Mouse (Mus musculus): ENCODE measurements around the gene Cgnl1. TPM values are rescaled to one million over a fixed set of nuclear protein-coding genes. Genes with fewer than 3 reads are reported as not detected.

The Cgnl1 gene
- polyA plus RNA-seq, 1 experiment from 2014 or later, result 2.3 TPM

DNA sequence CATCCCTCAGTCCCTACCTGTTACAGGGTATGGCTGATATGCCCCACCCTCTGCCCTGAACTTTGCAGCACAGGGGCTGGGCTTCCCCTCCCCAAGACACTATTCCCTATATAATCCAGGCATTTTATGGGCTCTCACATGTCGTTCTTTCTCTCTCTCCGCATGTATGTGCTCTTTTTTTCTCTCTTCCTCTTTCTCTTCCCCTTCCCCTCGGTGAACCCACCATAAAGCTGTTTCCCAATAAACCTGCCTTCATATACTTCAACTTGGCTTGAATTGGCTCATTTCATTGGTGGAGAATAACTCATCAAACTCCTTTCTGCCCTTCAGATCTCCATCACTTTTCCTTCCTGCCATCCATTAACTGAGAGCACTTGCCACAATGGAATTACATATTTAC, 76.3 kb downstream of the Cgnl1 start:
- Histone ChIP-seq H3K9ac (ENCODE audit: low read length) (no peak overlapping the region), H3K4me3 (ENCODE audit: low read depth, low read length) (no peak overlapping the region), H3K4me2 (ENCODE audit: low read length) (no peak overlapping the region), H3K9me3 (replicated peaks; ENCODE audit: control insufficient read depth, low read length) (no peaks in the 10 kb centered on the region), H3K36me3 (ENCODE audit: control insufficient read depth, insufficient read depth, low read length) (no peaks in the 10 kb centered on the region), H3K27me3 (replicated peaks; ENCODE audit: control insufficient read depth, insufficient read depth, low read length) (no peaks in the 10 kb centered on the region), H3K27ac (ENCODE audit: low read depth, low read length) (no peak overlapping the region), H3K4me1 (ENCODE audit: control insufficient read depth, insufficient read depth, low read length) (no peaks in the 10 kb centered on the region)
- ATAC-seq (no peak), DNase-seq (ENCODE audit: low spot score) (no peak)
- 94% methylated on average over 3 of the region's 3 CpGs for WGBS

DNA sequence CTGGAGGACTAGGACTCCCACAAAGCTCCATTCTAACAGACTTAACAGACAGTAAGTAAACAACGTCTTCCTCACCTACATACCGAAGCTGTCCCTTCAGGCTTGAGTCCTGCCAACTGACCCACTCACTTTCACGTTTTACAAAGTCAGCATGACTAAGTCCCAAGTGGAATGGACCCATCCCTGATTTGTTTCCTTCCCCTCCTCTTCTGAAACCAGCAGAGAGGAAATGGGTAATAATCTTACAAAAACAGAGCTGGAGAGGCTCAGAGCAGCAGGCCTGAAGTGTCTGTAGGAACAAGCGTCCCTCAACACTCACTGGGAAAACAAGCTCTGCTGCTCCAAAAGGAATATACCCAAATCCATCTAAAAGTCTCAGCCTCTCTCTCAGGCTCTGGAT, 77.2 kb downstream of the Cgnl1 start:
- Histone ChIP-seq H3K9me3 (replicated peaks; ENCODE audit: control insufficient read depth, low read length) (no peaks in the 10 kb centered on the region), H3K4me2 (ENCODE audit: low read length) (no peak overlapping the region), H3K27me3 (replicated peaks; ENCODE audit: control insufficient read depth, insufficient read depth, low read length) (no peaks in the 10 kb centered on the region), H3K9ac (ENCODE audit: low read length) (no peak overlapping the region), H3K27ac (ENCODE audit: low read depth, low read length) (no peak overlapping the region), H3K36me3 (ENCODE audit: control insufficient read depth, insufficient read depth, low read length) (no peaks in the 10 kb centered on the region), H3K4me1 (ENCODE audit: control insufficient read depth, insufficient read depth, low read length) (no peaks in the 10 kb centered on the region), H3K4me3 (ENCODE audit: low read depth, low read length) (no peak overlapping the region)
- ATAC-seq (no peak), DNase-seq (ENCODE audit: low spot score) (no peak)
- WGBS, result 76% methylated on average over 4 of the region's 4 CpGs

DNA sequence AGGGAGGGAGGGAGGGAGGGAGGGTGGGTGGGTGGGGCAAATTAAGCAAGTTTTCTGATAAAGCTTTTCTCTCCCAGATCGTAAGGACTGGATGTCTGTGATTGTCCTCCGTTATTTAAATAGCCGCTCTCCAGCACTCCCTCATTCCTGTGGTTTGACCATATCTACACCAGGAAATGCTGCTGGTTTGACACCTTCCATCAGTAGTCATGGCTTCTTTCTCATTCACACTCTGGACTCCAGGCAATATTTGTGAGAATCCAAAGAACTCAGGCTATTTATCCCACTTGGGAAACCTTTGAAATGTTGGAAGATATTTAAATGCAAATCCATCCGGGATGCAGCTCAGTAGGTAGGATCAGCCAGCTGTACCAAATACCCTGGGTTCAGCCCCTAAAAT, 77.6 kb downstream of the Cgnl1 start:
- Histone ChIP-seq H3K4me1 (ENCODE audit: control insufficient read depth, insufficient read depth, low read length) (no peaks in the 10 kb centered on the region), H3K27me3 (replicated peaks; ENCODE audit: control insufficient read depth, insufficient read depth, low read length) (no peaks in the 10 kb centered on the region), H3K9ac (ENCODE audit: low read length) (no peak overlapping the region), H3K36me3 (ENCODE audit: control insufficient read depth, insufficient read depth, low read length) (no peaks in the 10 kb centered on the region), H3K9me3 (replicated peaks; ENCODE audit: control insufficient read depth, low read length) (no peaks in the 10 kb centered on the region), H3K4me3 (ENCODE audit: low read depth, low read length) (no peak overlapping the region), H3K27ac (ENCODE audit: low read depth, low read length) (no peak overlapping the region), H3K4me2 (ENCODE audit: low read length) (no peak overlapping the region)
- no peak for DNase-seq (ENCODE audit: low spot score)
- WGBS, result 53% methylated on average over 4 of the region's 4 CpGs
- ATAC-seq, result no peak

DNA sequence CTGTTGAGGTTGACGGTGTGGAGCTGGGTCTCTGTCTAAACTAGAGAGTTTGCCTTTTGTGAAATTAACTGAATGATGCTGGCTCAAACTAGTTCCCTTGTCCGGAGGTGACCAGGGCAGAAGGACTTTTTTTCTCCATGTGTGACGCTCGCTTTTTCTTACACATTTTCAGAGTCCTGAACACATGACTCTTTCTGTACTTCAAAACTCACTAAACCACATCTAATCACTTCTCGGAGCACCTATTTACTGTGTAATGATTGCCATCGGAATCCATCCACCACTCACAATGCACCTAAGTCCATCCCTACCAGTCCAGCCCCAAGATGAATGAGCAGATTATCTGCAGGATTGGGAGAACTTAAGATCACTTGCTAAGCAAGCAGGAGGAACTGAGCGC, 79.2 kb downstream of the Cgnl1 start:
- H3K9me3 ChIP-seq (replicated peaks; ENCODE audit: control insufficient read depth, low read length), result no peaks in the 10 kb centered on the region
- no peaks in the 10 kb centered on the region for H3K36me3 ChIP-seq (ENCODE audit: control insufficient read depth, insufficient read depth, low read length)
- H3K27me3 ChIP-seq (replicated peaks; ENCODE audit: control insufficient read depth, insufficient read depth, low read length), result no peaks in the 10 kb centered on the region
- 73% methylated on average over 7 of the region's 7 CpGs for WGBS
- no peaks in the 10 kb centered on the region for H3K4me1 ChIP-seq (ENCODE audit: control insufficient read depth, insufficient read depth, low read length)
- no peak for ATAC-seq
- no peak overlapping the region for H3K27ac ChIP-seq (ENCODE audit: low read depth, low read length)
- no peak overlapping the region for H3K4me3 ChIP-seq (ENCODE audit: low read depth, low read length)
- H3K9ac ChIP-seq (ENCODE audit: low read length), result no peak overlapping the region
- no peak for DNase-seq (ENCODE audit: low spot score)
- H3K4me2 ChIP-seq (ENCODE audit: low read length), result no peak overlapping the region

DNA sequence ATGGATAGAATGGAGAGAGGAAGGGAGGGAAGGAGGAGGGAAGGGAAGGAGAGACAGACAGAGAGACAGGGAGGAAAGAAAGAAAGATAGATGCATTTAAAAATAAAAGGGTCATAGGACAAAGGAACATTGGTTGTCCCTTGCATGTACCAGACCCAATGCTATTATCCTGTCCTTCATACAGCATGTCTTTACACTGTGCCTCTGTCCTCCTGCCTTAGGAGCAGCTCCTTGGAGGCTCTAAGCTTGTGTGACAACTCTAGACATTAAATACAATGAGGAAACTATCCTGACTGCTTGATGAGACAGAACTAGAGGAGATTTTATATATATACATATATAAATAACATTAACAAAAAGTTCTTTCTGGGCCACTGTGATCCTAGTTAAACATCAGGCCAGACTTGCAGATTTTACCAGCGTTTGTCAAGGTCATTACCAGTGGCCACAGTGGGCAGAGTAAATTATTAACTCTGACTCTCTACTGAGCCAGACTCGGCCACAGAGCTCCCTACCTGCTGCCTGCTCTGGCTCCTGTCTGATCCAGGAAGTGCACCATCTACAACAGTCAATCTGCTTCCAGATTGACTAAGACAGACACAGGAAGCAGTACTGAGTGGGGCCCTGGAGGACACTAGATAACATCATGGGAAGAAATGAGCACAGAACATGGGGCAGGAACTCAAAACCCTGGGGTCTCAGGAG, 81.9 kb downstream of the Cgnl1 start:
- WGBS, result 84% methylated on average over 2 of the region's 2 CpGs
- H3K4me2 ChIP-seq (ENCODE audit: low read length), result no peak overlapping the region
- no peak overlapping the region for H3K27ac ChIP-seq (ENCODE audit: low read depth, low read length)
- no peaks in the 10 kb centered on the region for H3K27me3 ChIP-seq (replicated peaks; ENCODE audit: control insufficient read depth, insufficient read depth, low read length)
- no peaks in the 10 kb centered on the region for H3K9me3 ChIP-seq (replicated peaks; ENCODE audit: control insufficient read depth, low read length)
- H3K4me1 ChIP-seq (ENCODE audit: control insufficient read depth, insufficient read depth, low read length), result no peaks in the 10 kb centered on the region
- H3K9ac ChIP-seq (ENCODE audit: low read length), result no peak overlapping the region
- H3K4me3 ChIP-seq (ENCODE audit: low read depth, low read length), result no peak overlapping the region
- H3K36me3 ChIP-seq (ENCODE audit: control insufficient read depth, insufficient read depth, low read length), result no peaks in the 10 kb centered on the region
- ATAC-seq, result no peak
- no peak for DNase-seq (ENCODE audit: low spot score)

DNA sequence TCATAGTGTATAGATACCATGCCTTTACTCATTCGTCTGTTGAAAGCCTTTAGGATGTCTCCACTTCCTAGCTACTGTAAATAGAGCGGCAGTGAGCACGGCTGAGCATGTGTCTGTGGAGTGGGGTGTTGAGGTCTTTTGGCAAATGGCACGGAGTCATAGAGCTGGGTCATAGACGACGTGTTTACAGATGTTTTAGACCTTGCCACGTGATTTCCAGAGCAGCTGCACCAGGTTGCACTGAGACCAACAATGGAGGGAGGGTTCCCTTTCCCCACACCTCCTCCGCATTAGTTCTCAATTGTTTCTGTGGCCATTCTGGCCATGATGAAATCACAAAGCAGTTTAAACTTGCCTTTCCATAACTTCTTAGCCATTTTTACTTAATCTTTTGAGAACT, 84.9 kb downstream of the Cgnl1 start:
- H3K27me3 ChIP-seq (replicated peaks; ENCODE audit: control insufficient read depth, insufficient read depth, low read length), result no peaks in the 10 kb centered on the region
- no peak overlapping the region for H3K27ac ChIP-seq (ENCODE audit: low read depth, low read length)
- no peak overlapping the region for H3K4me2 ChIP-seq (ENCODE audit: low read length)
- 85% methylated on average over 8 of the region's 8 CpGs for WGBS
- DNase-seq (ENCODE audit: low spot score) (no peak), ATAC-seq (no peak)
- no peaks in the 10 kb centered on the region for H3K36me3 ChIP-seq (ENCODE audit: control insufficient read depth, insufficient read depth, low read length)
- H3K9ac ChIP-seq (ENCODE audit: low read length), result no peak overlapping the region
- H3K4me3 ChIP-seq (ENCODE audit: low read depth, low read length), result no peak overlapping the region
- no peaks in the 10 kb centered on the region for H3K4me1 ChIP-seq (ENCODE audit: control insufficient read depth, insufficient read depth, low read length)
- H3K9me3 ChIP-seq (replicated peaks; ENCODE audit: control insufficient read depth, low read length), result no peaks in the 10 kb centered on the region

DNA sequence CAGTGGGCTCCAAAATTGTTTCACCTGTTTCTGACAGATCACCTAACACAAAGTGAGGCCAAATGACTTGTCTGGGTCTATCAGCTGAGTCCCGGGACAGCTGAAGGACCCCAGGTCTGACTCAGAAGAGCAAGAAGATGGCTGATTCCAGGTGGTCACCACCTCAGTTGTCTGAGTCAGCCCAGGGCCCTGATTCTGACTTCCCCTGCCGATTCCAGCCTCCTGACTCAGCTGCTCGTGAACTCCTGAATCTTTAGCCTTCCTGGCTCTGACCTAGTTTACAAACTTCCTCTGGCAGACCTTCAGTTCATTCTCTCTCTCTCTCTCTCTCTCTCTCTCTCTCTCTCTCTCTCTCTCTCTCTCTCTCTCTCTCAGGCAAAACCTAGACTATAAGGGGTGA, 86.6 kb downstream of the Cgnl1 start:
- no peak overlapping the region for H3K9ac ChIP-seq (ENCODE audit: low read length)
- ATAC-seq (no peak), DNase-seq (ENCODE audit: low spot score) (no peak)
- no peak overlapping the region for H3K27ac ChIP-seq (ENCODE audit: low read depth, low read length)
- H3K4me3 ChIP-seq (ENCODE audit: low read depth, low read length), result no peak overlapping the region
- no peaks in the 10 kb centered on the region for H3K36me3 ChIP-seq (ENCODE audit: control insufficient read depth, insufficient read depth, low read length)
- H3K4me2 ChIP-seq (ENCODE audit: low read length), result no peak overlapping the region
- no peaks in the 10 kb centered on the region for H3K27me3 ChIP-seq (replicated peaks; ENCODE audit: control insufficient read depth, insufficient read depth, low read length)
- H3K9me3 ChIP-seq (replicated peaks; ENCODE audit: control insufficient read depth, low read length), result no peaks in the 10 kb centered on the region
- no peaks in the 10 kb centered on the region for H3K4me1 ChIP-seq (ENCODE audit: control insufficient read depth, insufficient read depth, low read length)
- 87% methylated on average over 3 of the region's 3 CpGs for whole genome bisulfite sequencing

DNA sequence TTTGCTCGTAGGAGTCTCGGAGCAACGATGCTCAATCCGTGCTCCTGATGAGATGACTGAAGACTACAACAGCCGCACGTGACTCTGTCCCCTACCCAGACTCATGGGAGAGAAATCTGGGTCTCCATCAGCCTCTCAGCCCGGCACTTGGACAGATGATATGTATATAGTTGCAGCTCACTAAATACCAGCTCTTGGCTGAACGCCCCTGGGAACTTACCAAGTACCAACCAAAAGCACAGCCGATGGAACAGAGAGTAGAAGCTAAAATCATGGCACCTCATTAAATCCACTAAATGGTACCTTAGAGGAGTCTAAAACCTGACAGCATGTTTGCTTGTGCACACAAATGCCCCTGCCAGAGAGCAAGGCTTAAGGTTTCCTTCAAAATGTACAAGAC, 91.0 kb downstream of the Cgnl1 start:
- no peaks in the 10 kb centered on the region for H3K9me3 ChIP-seq (replicated peaks; ENCODE audit: control insufficient read depth, low read length)
- 85% methylated on average over 9 of the region's 9 CpGs for WGBS
- no peak overlapping the region for H3K4me3 ChIP-seq (ENCODE audit: low read depth, low read length)
- H3K4me1 ChIP-seq (ENCODE audit: control insufficient read depth, insufficient read depth, low read length), result no peaks in the 10 kb centered on the region
- H3K36me3 ChIP-seq (ENCODE audit: control insufficient read depth, insufficient read depth, low read length), result no peaks in the 10 kb centered on the region
- no peaks in the 10 kb centered on the region for H3K27me3 ChIP-seq (replicated peaks; ENCODE audit: control insufficient read depth, insufficient read depth, low read length)
- H3K4me2 ChIP-seq (ENCODE audit: low read length), result no peak overlapping the region
- ATAC-seq, result no peak
- H3K9ac ChIP-seq (ENCODE audit: low read length), result no peak overlapping the region
- DNase-seq (ENCODE audit: low spot score), result peak; percentile 44
- H3K27ac ChIP-seq (ENCODE audit: low read depth, low read length), result no peak overlapping the region

DNA sequence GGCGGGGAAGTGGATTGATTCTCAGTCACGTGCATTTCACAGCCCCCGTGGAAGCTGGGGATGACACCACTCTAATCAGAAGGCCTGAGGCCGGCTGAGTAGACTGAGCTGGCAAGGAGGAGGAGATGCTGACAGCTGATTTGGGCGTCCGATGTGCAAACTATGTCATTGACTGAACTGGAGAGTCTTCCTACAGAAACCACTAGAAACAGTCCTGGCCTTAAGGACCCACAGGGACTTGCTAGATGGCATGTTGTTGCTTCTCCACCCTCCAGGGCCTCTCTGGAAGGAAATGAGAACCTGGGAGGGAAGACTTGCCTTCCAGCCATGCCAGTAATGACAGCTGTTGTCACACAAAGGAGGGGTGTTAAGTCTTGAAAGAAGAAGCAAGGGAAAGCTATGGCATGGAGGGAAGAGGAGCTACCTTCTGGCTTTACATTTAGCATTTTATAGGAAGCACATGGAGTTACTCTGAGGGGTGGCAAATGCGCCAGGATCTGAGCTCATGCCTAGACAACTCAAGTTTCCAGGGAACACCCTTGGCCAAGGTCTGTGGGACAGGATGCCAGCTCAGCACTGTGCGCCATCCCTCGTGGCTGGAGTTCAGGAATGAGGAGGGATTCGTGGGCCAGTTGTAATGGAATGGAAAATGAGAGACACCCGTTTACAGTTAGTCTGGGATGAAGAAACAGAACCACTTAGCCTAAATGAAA, 92.1 kb downstream of the Cgnl1 start:
- ATAC-seq (no peak), DNase-seq (ENCODE audit: low spot score) (no peak)
- 79% methylated on average over 11 of the region's 11 CpGs for WGBS
- no peak overlapping the region for H3K9ac ChIP-seq (ENCODE audit: low read length)
- no peaks in the 10 kb centered on the region for H3K27me3 ChIP-seq (replicated peaks; ENCODE audit: control insufficient read depth, insufficient read depth, low read length)
- H3K4me3 ChIP-seq (ENCODE audit: low read depth, low read length), result no peak overlapping the region
- no peak overlapping the region for H3K4me2 ChIP-seq (ENCODE audit: low read length)
- H3K4me1 ChIP-seq (ENCODE audit: control insufficient read depth, insufficient read depth, low read length), result no peaks in the 10 kb centered on the region
- H3K36me3 ChIP-seq (ENCODE audit: control insufficient read depth, insufficient read depth, low read length), result no peaks in the 10 kb centered on the region
- H3K9me3 ChIP-seq (replicated peaks; ENCODE audit: control insufficient read depth, low read length), result no peaks in the 10 kb centered on the region
- H3K27ac ChIP-seq (ENCODE audit: low read depth, low read length), result no peak overlapping the region

Measured in forebrain, embryonic 14.5 days (tissue).